Mouse (Mus musculus) lung, adult 2 months (tissue): ENCODE results near the gene Fam89b.

Experiments
- CTCF ChIP-seq: fragments of 200-500 bp; IDR thresholded peaks from 2 replicates; pipeline ENCODE4 v1.5.1; 2011; ENCODE audit warnings: mild to moderate bottlenecking, low read length, control low read depth; ENCODE audit not compliant: insufficient read depth
- POLR2A ChIP-seq: fragments of 200-500 bp; IDR thresholded peaks from 2 replicates; pipeline ENCODE4 v1.6.1; 2011; ENCODE audit warnings: low read depth, mild to moderate bottlenecking, control low read depth, low read length, borderline replicate concordance; ENCODE audit errors: extremely low read depth

DNA sequence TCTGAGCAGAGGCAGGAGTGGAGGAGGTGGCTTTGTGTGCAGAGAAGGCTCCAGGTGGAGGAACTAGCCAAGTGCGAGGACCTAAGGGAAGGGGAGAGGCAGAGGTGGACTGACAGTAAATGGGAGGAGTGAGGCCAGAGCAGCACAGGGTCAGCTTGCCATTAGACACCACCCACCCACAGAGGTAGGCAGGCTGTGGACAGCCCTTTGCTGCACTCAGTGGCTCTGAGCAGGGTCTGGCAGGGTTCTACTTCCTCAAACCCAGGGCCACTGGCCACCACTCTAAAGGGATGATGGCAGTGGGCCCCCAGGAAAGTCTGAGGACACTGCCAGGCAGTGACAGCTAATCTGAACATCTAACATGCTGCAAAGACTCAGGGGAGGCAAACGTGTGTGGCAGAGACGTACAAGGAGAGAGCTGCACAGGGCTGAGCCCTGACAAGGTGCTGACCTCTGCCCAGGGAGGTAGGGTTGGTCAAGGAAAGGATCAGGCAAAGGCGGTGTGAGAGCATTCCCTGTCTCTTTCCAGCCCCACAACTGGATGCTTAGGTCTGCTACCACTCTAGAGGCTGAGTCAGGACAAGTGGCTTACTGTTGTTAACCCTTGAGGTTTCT, 5.4 kb downstream of the Fam89b start:
- TF ChIP-seq POLR2A: no peak
- TF ChIP-seq CTCF: no peak
